Mouse (Mus musculus): ENCODE measurements around the gene Klhl35. TPM values are rescaled to one million over a fixed set of nuclear protein-coding genes. Genes with fewer than 3 reads are reported as not detected.

The Klhl35 gene
- total and polyA plus RNA-seq, 3 experiments: 0.13 to 0.43 TPM; not detected in 1

DNA sequence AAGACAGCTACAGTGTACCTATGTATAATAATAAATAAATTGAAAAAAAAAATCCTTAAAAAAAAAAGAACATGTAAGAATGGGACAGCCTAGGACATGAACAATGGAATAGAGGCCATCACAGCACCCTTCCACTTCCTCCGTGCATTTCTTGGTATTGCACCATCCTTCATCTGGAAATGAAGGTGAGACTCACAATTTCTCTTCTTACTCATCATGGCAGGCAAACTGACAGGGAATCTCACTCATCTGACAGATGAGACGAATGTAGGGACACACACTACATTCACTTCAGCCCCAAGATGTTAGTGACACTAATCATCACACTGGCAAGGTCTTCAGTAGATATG is 9.7 kb downstream of the Klhl35 start:
- no peak overlapping the region for H3K4me3 ChIP-seq
- H3K36me3 ChIP-seq (ENCODE audit: control insufficient read depth, insufficient read depth, low read length): peaks cover 6% of the 10 kb centered on the region; the same call in 1 of the 2 replicates
- no peak for TF ChIP-seq EP300 (IDR thresholded peaks at IDR 0.05; ENCODE audit: insufficient read depth, low read depth, low read length)
- no peak for TF ChIP-seq CTCF (IDR thresholded peaks at IDR 0.05)
- TF ChIP-seq POLR2A (IDR thresholded peaks at IDR 0.05; ENCODE audit: insufficient read depth, low read depth, low read length): no peak
- peaks cover 1% of the 10 kb centered on the region; the same call in 1 of the 2 replicates for H3K79me2 ChIP-seq (replicated peaks; ENCODE audit: control insufficient read depth, insufficient read depth, low read length)
- H3K9ac ChIP-seq (ENCODE audit: low read depth, low read length): no peak overlapping the region
- no peak for DNase-seq
- H3K27ac ChIP-seq: no peak overlapping the region
- intact Hi-C loops (cut with DNase I): no loop called here
- H3K27me3 ChIP-seq (ENCODE audit: control insufficient read depth, insufficient read depth, low read length): no peaks in the 10 kb centered on the region
- WGBS: 86% methylated on average over 2 of the region's 2 CpGs
- no peaks in the 10 kb centered on the region; the same call in 1 of the 2 replicates for H3K4me1 ChIP-seq (ENCODE audit: control insufficient read depth, insufficient read depth, low read length)

DNA sequence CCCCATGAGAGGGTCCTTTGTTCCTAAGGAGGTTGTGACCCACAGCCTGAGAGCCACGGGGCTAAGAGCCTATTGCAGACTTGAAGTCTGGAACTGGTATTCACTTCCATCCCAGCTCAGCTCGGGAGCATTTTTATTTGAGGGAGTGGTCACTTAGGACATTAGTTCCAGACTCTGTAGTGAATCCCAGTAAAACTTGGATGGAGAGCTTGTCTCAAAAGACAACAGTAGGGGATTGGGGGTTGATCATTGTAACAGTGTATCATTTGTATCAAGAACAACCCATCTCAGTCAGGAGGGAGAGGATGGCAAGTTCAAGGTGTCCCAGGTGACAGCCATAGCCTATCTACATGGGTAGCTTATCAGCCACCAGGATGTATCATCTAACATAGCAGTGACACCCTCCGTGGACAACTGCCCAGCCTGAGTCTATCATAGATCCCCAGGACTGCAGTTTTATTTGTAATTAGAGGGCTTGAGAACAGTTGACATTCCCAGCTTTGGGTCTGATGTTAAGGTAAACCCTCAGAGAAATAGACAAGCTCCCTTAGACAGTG is 10.8 kb downstream of the Klhl35 start:
- no peak for TF ChIP-seq EP300 (IDR thresholded peaks at IDR 0.05; ENCODE audit: insufficient read depth, low read depth, low read length)
- 0 out of 2 replicates have a peak, but pooled peaks have one; percentile 6 for TF ChIP-seq POLR2A (IDR thresholded peaks at IDR 0.05; ENCODE audit: insufficient read depth, low read depth, low read length)
- no peak for TF ChIP-seq CTCF (IDR thresholded peaks at IDR 0.05)
- no peak for DNase-seq
- Histone ChIP-seq H3K27ac (no peak overlapping the region), H3K4me1 (ENCODE audit: control insufficient read depth, insufficient read depth, low read length) (no peaks in the 10 kb centered on the region; the same call in 1 of the 2 replicates), H3K36me3 (ENCODE audit: control insufficient read depth, insufficient read depth, low read length) (peaks cover 9% of the 10 kb centered on the region), H3K79me2 (replicated peaks; ENCODE audit: control insufficient read depth, insufficient read depth, low read length) (peaks cover 1% of the 10 kb centered on the region; the same call in 1 of the 2 replicates), H3K4me3 (no peak overlapping the region), H3K9ac (ENCODE audit: low read depth, low read length) (no peak overlapping the region), H3K27me3 (ENCODE audit: control insufficient read depth, insufficient read depth, low read length) (no peaks in the 10 kb centered on the region)
- WGBS: 24% methylated on average over 3 of the region's 3 CpGs
- intact Hi-C loops (cut with DNase I): no loop called here

DNA sequence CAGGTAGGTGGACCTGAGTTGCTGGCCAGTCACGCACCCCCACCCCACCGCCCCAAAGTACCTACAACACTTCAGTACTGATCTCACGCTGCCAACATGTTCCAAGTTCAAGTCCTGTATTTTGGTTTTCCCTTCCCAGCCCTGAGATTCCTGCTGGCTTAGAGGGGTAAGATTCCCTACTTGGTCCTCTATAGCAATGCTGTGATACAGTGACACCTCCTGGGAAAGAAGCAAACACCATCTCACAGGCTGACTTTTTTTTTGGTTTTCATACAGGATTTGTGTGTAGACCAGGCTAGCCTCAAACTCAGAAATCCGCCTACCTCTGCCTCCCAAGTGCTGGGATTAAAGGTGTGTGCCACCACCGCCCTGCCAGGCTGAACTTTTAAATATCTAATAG is 11.4 kb downstream of the Klhl35 start:
- Histone ChIP-seq H3K4me3 (no peak overlapping the region), H3K27ac (no peak overlapping the region), H3K36me3 (ENCODE audit: control insufficient read depth, insufficient read depth, low read length) (peaks cover 12% of the 10 kb centered on the region), H3K4me1 (ENCODE audit: control insufficient read depth, insufficient read depth, low read length) (no peaks in the 10 kb centered on the region; the same call in none of the 2 replicates), H3K9ac (ENCODE audit: low read depth, low read length) (no peak overlapping the region), H3K27me3 (ENCODE audit: control insufficient read depth, insufficient read depth, low read length) (no peaks in the 10 kb centered on the region), H3K79me2 (replicated peaks; ENCODE audit: control insufficient read depth, insufficient read depth, low read length) (peaks cover 2% of the 10 kb centered on the region; the same call in 1 of the 2 replicates)
- no peak for DNase-seq
- intact Hi-C loops (cut with DNase I): no loop called here
- TF ChIP-seq EP300 (IDR thresholded peaks at IDR 0.05; ENCODE audit: insufficient read depth, low read depth, low read length): no peak
- no peak for TF ChIP-seq POLR2A (IDR thresholded peaks at IDR 0.05; ENCODE audit: insufficient read depth, low read depth, low read length)
- TF ChIP-seq CTCF (IDR thresholded peaks at IDR 0.05): no peak
- WGBS: 89% methylated on average over 5 of the region's 5 CpGs

DNA sequence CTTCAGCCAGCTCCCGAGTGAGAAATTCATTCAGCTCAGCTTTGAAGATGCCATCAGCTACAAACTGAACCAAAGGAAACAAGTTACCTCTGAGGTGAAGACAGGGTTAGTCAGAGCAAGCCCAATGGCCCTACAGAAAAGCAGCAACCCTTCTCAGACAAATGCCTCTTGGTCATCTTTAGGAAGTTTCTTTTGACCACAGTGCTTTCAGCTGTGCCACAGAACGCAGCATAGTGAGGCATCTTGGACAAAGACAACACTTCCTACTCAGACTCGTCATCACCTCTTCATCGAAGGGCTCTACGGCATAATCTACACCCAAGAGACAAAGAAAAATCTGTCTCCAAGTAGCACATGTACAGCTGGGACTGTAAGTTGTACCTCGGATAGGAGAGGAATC is 16.8 kb downstream of the Klhl35 start:
- no peaks in the 10 kb centered on the region for H3K27me3 ChIP-seq (ENCODE audit: control insufficient read depth, insufficient read depth, low read length)
- no peaks in the 10 kb centered on the region; the same call in none of the 2 replicates for H3K4me1 ChIP-seq (ENCODE audit: control insufficient read depth, insufficient read depth, low read length)
- peak overlapping the region; percentile 71 for H3K9ac ChIP-seq (ENCODE audit: low read depth, low read length)
- H3K36me3 ChIP-seq (ENCODE audit: control insufficient read depth, insufficient read depth, low read length): peaks cover 15% of the 10 kb centered on the region
- H3K4me3 ChIP-seq: peak overlapping the region; percentile 73
- intact Hi-C loops (cut with DNase I): loop anchor here (5.0 kb wide), 2 partner anchors 375 to 890 kb away; partner anchors contain the start of genes C2cd3, Ppme1 and Xrra1
- 2% methylated on average over 6 of the region's 6 CpGs for WGBS
- TF ChIP-seq POLR2A (IDR thresholded peaks at IDR 0.05; ENCODE audit: insufficient read depth, low read depth, low read length) (no peak), EP300 (IDR thresholded peaks at IDR 0.05; ENCODE audit: insufficient read depth, low read depth, low read length) (no peak), CTCF (IDR thresholded peaks at IDR 0.05) (no peak)
- DNase-seq: no peak
- peak overlapping the region; percentile 83 for H3K27ac ChIP-seq
- peaks cover 2% of the 10 kb centered on the region; the same call in 1 of the 2 replicates for H3K79me2 ChIP-seq (replicated peaks; ENCODE audit: control insufficient read depth, insufficient read depth, low read length)

DNA sequence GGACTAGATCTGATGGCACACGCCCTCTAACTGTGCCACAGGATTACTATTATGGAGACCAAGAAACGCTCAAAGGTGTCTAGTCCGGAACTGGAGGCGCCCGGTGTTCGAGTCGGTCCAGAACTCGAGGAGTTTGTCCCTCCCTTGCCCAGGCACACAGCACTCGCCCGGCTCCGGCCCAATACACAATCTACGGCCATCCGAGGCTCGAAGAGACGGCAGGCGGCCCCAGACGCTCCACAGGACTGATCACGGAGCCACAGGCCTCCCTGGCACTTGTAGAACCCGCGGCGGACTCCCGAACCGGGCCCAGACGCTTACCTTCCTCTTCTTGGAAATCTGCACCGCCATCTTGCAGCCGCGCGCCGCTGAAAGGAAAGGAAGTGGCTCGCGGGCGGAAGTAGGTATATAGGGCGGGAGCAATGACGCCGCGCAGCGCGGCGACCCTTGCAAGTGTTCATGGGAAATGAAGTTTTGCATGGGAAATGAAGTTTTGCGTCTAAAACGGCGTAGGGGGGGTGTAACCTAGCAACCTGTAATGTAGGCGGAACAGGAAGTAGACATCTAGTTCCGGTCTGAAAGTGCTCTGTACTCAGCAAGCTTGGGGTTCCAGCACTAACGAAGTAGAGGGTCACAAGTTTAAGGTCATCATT is 17.6 kb downstream of the Klhl35 start, which contains the start of gene Rps3:
Rps3 (minus strand) TSS at position 468 of the 653 bp plus-strand sequence.
- H3K27ac ChIP-seq: peak within 1 kb of the TSS; percentile 83
- under 1% methylated on average over 45 of the region's 45 CpGs for WGBS
- H3K79me2 ChIP-seq (replicated peaks; ENCODE audit: control insufficient read depth, insufficient read depth, low read length): peaks cover 2% of the 10 kb centered on the region; the same call in 1 of the 2 replicates
- H3K9ac ChIP-seq (ENCODE audit: low read depth, low read length): peak within 1 kb of the TSS; percentile 71
- H3K4me3 ChIP-seq: peak within 1 kb of the TSS; percentile 73
- DNase-seq: peak; percentile 91 to 95
- intact Hi-C loops (cut with DNase I): loop anchor here (5.0 kb wide), 2 partner anchors 374 to 889 kb away; partner anchors contain the start of genes C2cd3, Ppme1 and Xrra1
- H3K4me1 ChIP-seq (ENCODE audit: control insufficient read depth, insufficient read depth, low read length): no peaks in the 10 kb centered on the region; the same call in none of the 2 replicates
- peak; percentile 66; the same call in 1 of the 2 replicates for TF ChIP-seq EP300 (IDR thresholded peaks at IDR 0.05; ENCODE audit: insufficient read depth, low read depth, low read length)
- no peak for TF ChIP-seq CTCF (IDR thresholded peaks at IDR 0.05)
- peak; percentile 96 for TF ChIP-seq POLR2A (IDR thresholded peaks at IDR 0.05; ENCODE audit: insufficient read depth, low read depth, low read length)
- no peaks in the 10 kb centered on the region for H3K27me3 ChIP-seq (ENCODE audit: control insufficient read depth, insufficient read depth, low read length)
- peaks cover 11% of the 10 kb centered on the region for H3K36me3 ChIP-seq (ENCODE audit: control insufficient read depth, insufficient read depth, low read length)

All from heart, adult 2 months (tissue).